ENCODE assay signal across 23 mouse cellular contexts in genomic region chr9:119144696-119145095, GRCm38 (mm10). TPM values are rescaled to one million over a fixed set of nuclear protein-coding genes. Genes with fewer than 3 reads are reported as not detected.
DNase-seq lines count a peak whose midpoint lies in the region; ATAC-seq lines count a peak whose summit lies in the region.
"Had no signal": no experiment of that assay in that cellular context is flagged by ENCODE, and none has a peak within 500 bp of the region (broad histone marks: within the 10 kb centered on the region; RNA-seq: fewer than 3 reads in every experiment).

No protein-coding gene starts in this region.

- ATAC-seq in cerebellum, adult (ENCODE audit: insufficient number of reproducible peaks, low FRiP score, low TSS enrichment): no peak
- no peak for ATAC-seq in erythroblast, adult 5-6 weeks (replicated peaks; ENCODE audit: low FRiP score, poor library complexity, severe bottlenecking)
- ATAC-seq: intestine, embryonic 15.5 days; liver, embryonic 12.5 days; midbrain, embryonic 13.5 days had no signal

- DNase-seq in cerebellum, adult 11-12 months: peak; percentile 20
- peak; percentile 95 for DNase-seq in left cerebral cortex, postnatal 4 days
- DNase-seq in left cerebral cortex, adult 8-10 months (ENCODE audit: low spot score in 2 of 2): no peak
- peak; percentile 28 for DNase-seq in brain, adult 2 months (ENCODE audit: low read depth, low spot score)
- DNase-seq in cerebellum, postnatal 10 days: peak; percentile 97 to 98
- DNase-seq in right cerebral cortex, postnatal 36 days (ENCODE audit: low spot score in 2 of 2): no peak
- DNase-seq: embryo, embryonic 11 days; gastrocnemius, postnatal 14 days; heart, adult 18-20 months; heart, postnatal 36 days; kidney, postnatal 4 days; layer of hippocampus, adult 9-11 months; lung, postnatal 10 days; right cerebral cortex, postnatal 4 days had no signal

- intact Hi-C loops in left cerebral cortex, postnatal 4 days (cut with DNase I): no loop called here

RNA-seq across cellular contexts. Expression of gene Acaa1b, which starts 12.2 kb away (rescaled TPM):
- total RNA-seq in left cerebral cortex, postnatal 4 days (2021): 1 to 10 TPM; 2.2 to 3.7 TPM
- total RNA-seq in left cerebral cortex, adult 8-10 months (2022): 1 to 10 TPM; 1.0 to 2.5 (median 2.0) TPM
- total RNA-seq in erythroblast, adult 5-6 weeks (2015; ENCODE audit: low replicate concordance): not detected in 2 replicates
- 1.4 TPM in 1 of 2 replicates, not detected in the other for total RNA-seq in erythroblast, adult 5-6 weeks (2017; ENCODE audit: low replicate concordance)
- total RNA-seq: G1E had no signal

RNA-seq across cellular contexts. Expression of gene Gm47289, which starts 14.3 kb away (rescaled TPM):
- total RNA-seq in left cerebral cortex, postnatal 4 days (2021): not detected
- not detected for total RNA-seq in left cerebral cortex, adult 8-10 months (2022)
- not detected in 2 replicates for total RNA-seq in erythroblast, adult 5-6 weeks (2015; ENCODE audit: low replicate concordance)
- not detected in 2 replicates for total RNA-seq in erythroblast, adult 5-6 weeks (2017; ENCODE audit: low replicate concordance)
- total RNA-seq: adrenal gland, postnatal 36 days; gastrocnemius, postnatal 14 days; heart, adult 18-20 months; heart, postnatal 36 days; left cerebral cortex, adult 2 months; megakaryocyte progenitor cell, adult 5-6 weeks had no signal

RNA-seq across cellular contexts. Expression of gene Dlec1, which starts 42.4 kb away (rescaled TPM):
- total RNA-seq in left cerebral cortex, postnatal 4 days (2021): 1 to 10 TPM in 1 of 2 experiments, under 1 TPM in 1; 0.82 to 2.6 TPM
- total RNA-seq in left cerebral cortex, adult 8-10 months (2022): 1 to 10 TPM; 1.7 to 8.5 (median 2.7) TPM
- total RNA-seq in erythroblast, adult 5-6 weeks (2015; ENCODE audit: low replicate concordance): 0.21 TPM in 1 of 2 replicates, not detected in the other
- not detected in 2 replicates for total RNA-seq in erythroblast, adult 5-6 weeks (2017; ENCODE audit: low replicate concordance)
- total RNA-seq: G1E had no signal

RNA-seq across cellular contexts. Expression of gene Plcd1, which starts 51.4 kb away (rescaled TPM):
- 10 to 100 TPM; 16.3 to 17.3 TPM for total RNA-seq in left cerebral cortex, postnatal 4 days (2021)
- total RNA-seq in left cerebral cortex, adult 8-10 months (2022): 10 to 100 TPM; 13.4 to 15.3 (median 14.4) TPM
- not detected in 2 replicates for total RNA-seq in erythroblast, adult 5-6 weeks (2015; ENCODE audit: low replicate concordance)
- not detected in 2 replicates for total RNA-seq in erythroblast, adult 5-6 weeks (2017; ENCODE audit: low replicate concordance)
- total RNA-seq: G1E had no signal

Comparison
In these comparisons a context has a peak if more than half of its experiments do, and no peak if none do; other contexts are left out.
1. DNase-seq: peak in cerebellum, adult 11-12 months (single experiment), left cerebral cortex, postnatal 4 days (single experiment), brain, adult 2 months (single experiment) and cerebellum, postnatal 10 days (2 of 2); none in left cerebral cortex, adult 8-10 months (0 of 2) and right cerebral cortex, postnatal 36 days (0 of 2).